Mouse (Mus musculus): Measurements from ENCODE around the gene Gzme. TPM values are rescaled to one million over a fixed set of nuclear protein-coding genes. Genes with fewer than 3 reads are reported as not detected.

Gene Gzme
- polyA plus RNA-seq, 1 experiment from 2014 or later = not detected

DNA sequence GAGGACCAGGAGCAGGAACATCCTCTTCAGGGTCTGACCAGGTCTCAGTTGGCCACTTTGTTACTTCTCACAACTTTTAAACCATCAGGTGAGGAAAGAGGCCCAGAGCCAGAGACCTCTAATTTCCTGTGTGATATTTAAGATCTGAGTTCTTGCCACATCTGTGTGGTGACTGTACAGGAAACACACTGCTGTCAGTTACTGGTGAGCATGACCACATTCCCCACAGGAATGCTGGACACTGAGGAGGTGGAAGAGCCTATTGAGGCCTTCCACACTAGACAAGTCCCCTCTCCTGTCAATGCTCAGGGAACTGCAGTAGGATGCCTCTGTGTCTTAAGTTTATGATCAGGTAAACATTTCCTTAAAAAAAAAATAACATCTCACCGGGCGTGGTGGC lies 35.3 kb downstream of the Gzme start, which contains the start of gene Mcpt8:
Gene Mcpt8 (minus strand): TSS at position 107 of the 400 bp plus-strand sequence.
- WGBS = 100% methylated on average over 2 of the region's 2 CpGs
- H3K9ac ChIP-seq (ENCODE audit: low read length) = no peak within 1 kb of the TSS
- no peaks in the 10 kb centered on the region for H3K27me3 ChIP-seq (ENCODE audit: control insufficient read depth, insufficient read depth, low read length)
- H3K36me3 ChIP-seq (ENCODE audit: control insufficient read depth, insufficient read depth, low read length) = no peaks in the 10 kb centered on the region
- H3K4me3 ChIP-seq (ENCODE audit: low read depth, low read length) = no peak within 1 kb of the TSS
- ATAC-seq (ENCODE audit: insufficient read depth, low FRiP score, low TSS enrichment) (no peak), DNase-seq (ENCODE audit: low spot score) (no peak)
- H3K27ac ChIP-seq (ENCODE audit: low read depth, low read length) = no peak within 1 kb of the TSS
- H3K4me1 ChIP-seq (ENCODE audit: control insufficient read depth, insufficient read depth, low read length) = no peaks in the 10 kb centered on the region
- no peaks in the 10 kb centered on the region for H3K9me3 ChIP-seq (ENCODE audit: control insufficient read depth, low read length)
- H3K4me2 ChIP-seq (ENCODE audit: low read depth) = no peak within 1 kb of the TSS

DNA sequence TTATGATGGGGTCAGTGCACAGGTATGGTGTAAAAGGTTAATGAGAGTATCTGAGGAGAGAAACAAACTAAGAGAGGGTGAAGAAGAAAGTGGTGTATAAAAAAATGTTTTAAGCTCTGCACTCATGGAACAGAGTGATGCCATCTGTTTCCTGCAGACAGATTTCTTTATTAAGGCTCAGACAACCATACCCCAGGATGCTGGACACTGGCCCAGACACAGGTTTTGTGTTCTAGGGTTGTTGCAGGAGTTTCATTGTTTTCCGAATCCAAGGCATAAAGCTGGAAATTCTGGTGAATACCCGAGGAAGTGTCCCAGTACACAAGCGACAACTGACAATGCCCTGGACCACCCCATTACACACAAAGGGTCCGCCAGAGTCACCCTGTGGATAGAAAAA lies 38.4 kb downstream of the Gzme start:
- H3K9ac ChIP-seq (ENCODE audit: low read length) = no peak overlapping the region
- H3K27me3 ChIP-seq (ENCODE audit: control insufficient read depth, insufficient read depth, low read length) = no peaks in the 10 kb centered on the region
- H3K4me2 ChIP-seq (ENCODE audit: low read depth) = no peak overlapping the region
- DNase-seq (ENCODE audit: low spot score) (no peak), ATAC-seq (ENCODE audit: insufficient read depth, low FRiP score, low TSS enrichment) (no peak)
- no peaks in the 10 kb centered on the region for H3K36me3 ChIP-seq (ENCODE audit: control insufficient read depth, insufficient read depth, low read length)
- H3K27ac ChIP-seq (ENCODE audit: low read depth, low read length) = no peak overlapping the region
- no peak overlapping the region for H3K4me3 ChIP-seq (ENCODE audit: low read depth, low read length)
- whole genome bisulfite sequencing = 81% methylated on average over 4 of the region's 4 CpGs
- no peaks in the 10 kb centered on the region for H3K9me3 ChIP-seq (ENCODE audit: control insufficient read depth, low read length)
- H3K4me1 ChIP-seq (ENCODE audit: control insufficient read depth, insufficient read depth, low read length) = no peaks in the 10 kb centered on the region

Small RNA genes lying within 50 kb of the gene (microRNA-seq; reads per million reads assigned to microRNA genes)
- not detected for gene Mir6949

Other genes starting within 250 kb of the Gzme start
- gene Cbln3, start 236.2 kb downstream of the Gzme start, polyA plus RNA-seq (2014; fragmentation: Nextera tagmentation; extraction: Ambion mirVana) = 0.13 and 0.22 TPM in 2 replicates
- 11.8 and 13.0 TPM in 2 replicates for gene Khnyn, start 235.7 kb downstream of the Gzme start, polyA plus RNA-seq (2014; fragmentation: Nextera tagmentation; extraction: Ambion mirVana)
- gene Sdr39u1, start 220.3 kb downstream of the Gzme start, polyA plus RNA-seq (2014; fragmentation: Nextera tagmentation; extraction: Ambion mirVana) = 45.7 and 52.6 TPM in 2 replicates
- gene Cma1, start 175.9 kb downstream of the Gzme start, polyA plus RNA-seq (2014; fragmentation: Nextera tagmentation; extraction: Ambion mirVana) = not detected in 2 replicates
- not detected in 2 replicates for gene Cma2, start 169.6 kb downstream of the Gzme start, polyA plus RNA-seq (2014; fragmentation: Nextera tagmentation; extraction: Ambion mirVana)
- gene Mcpt1, start 102.7 kb downstream of the Gzme start, polyA plus RNA-seq (2014; fragmentation: Nextera tagmentation; extraction: Ambion mirVana) = not detected in 2 replicates
- not detected in 2 replicates for gene Mcpt9, start 90.1 kb downstream of the Gzme start, polyA plus RNA-seq (2014; fragmentation: Nextera tagmentation; extraction: Ambion mirVana)
- gene Mcpt2, start 78.6 kb downstream of the Gzme start, polyA plus RNA-seq (2014; fragmentation: Nextera tagmentation; extraction: Ambion mirVana) = not detected in 2 replicates
- not detected in 2 replicates for gene Mcpt4, start 58.3 kb downstream of the Gzme start, polyA plus RNA-seq (2014; fragmentation: Nextera tagmentation; extraction: Ambion mirVana)
- not detected in 2 replicates for gene Mcpt8, start 35.4 kb downstream of the Gzme start, polyA plus RNA-seq (2014; fragmentation: Nextera tagmentation; extraction: Ambion mirVana)
- not detected in 2 replicates for gene Ctsg, start 18.1 kb downstream of the Gzme start, polyA plus RNA-seq (2014; fragmentation: Nextera tagmentation; extraction: Ambion mirVana)
- not detected in 2 replicates for gene Gzmd, start 12.0 kb upstream of the Gzme start, polyA plus RNA-seq (2014; fragmentation: Nextera tagmentation; extraction: Ambion mirVana)
- gene Gzmg, start 39.0 kb upstream of the Gzme start, polyA plus RNA-seq (2014; fragmentation: Nextera tagmentation; extraction: Ambion mirVana) = not detected in 2 replicates
- gene Gzmn, start 54.0 kb upstream of the Gzme start, polyA plus RNA-seq (2014; fragmentation: Nextera tagmentation; extraction: Ambion mirVana) = not detected in 2 replicates
- not detected in 2 replicates for gene Gzmf, start 90.8 kb upstream of the Gzme start, polyA plus RNA-seq (2014; fragmentation: Nextera tagmentation; extraction: Ambion mirVana)
- 0.36 TPM in 1 of 2 replicates, not detected in the other for gene Gzmc, start 114.0 kb upstream of the Gzme start, polyA plus RNA-seq (2014; fragmentation: Nextera tagmentation; extraction: Ambion mirVana)
- gene Gzmb, start 141.6 kb upstream of the Gzme start, polyA plus RNA-seq (2014; fragmentation: Nextera tagmentation; extraction: Ambion mirVana) = not detected in 2 replicates
- not detected in 2 replicates for gene Atp12a, start 244.4 kb upstream of the Gzme start, polyA plus RNA-seq (2014; fragmentation: Nextera tagmentation; extraction: Ambion mirVana)